Mouse (Mus musculus) embryo, embryonic 9.5 days (tissue): ENCODE data around the gene Bcl9.

Source experiments
- DNase-seq: peaks from one replicate; pipeline ENCODE4 v3.0.0-alpha.2; 2017; ENCODE audit errors: extremely low spot score

Bcl9 gene

DNA sequence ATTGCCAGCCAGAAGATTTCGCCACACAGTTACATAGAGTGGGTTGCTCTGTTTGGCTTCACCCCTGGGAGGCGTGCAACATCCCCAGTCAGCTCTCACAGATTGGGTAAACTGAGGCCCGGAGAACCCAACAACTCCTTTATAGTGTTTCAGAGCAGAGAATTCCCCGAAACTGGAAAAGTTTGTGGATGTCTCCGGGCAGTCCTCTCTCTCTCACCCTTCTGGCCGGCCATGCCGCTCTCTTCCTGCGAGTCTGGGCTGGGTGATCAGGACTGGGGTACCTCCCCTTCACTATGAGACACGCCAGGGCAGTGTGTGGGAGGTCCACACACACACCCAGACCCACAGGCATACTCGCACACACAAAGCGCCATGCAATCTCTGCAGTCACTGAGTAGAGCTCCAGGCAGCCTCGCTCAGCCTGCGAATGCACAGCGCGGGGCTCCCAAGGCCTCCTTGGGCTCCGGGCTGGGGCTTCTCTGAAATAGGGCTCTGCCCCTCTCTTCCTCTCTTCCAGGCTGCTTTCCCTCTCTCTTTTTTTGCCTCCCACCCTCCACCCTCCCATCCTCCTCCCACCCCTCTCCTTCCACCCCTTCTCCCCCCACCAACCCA, 670 bp downstream of the Bcl9 start:
- DNase-seq = peak; percentile 63

DNA sequence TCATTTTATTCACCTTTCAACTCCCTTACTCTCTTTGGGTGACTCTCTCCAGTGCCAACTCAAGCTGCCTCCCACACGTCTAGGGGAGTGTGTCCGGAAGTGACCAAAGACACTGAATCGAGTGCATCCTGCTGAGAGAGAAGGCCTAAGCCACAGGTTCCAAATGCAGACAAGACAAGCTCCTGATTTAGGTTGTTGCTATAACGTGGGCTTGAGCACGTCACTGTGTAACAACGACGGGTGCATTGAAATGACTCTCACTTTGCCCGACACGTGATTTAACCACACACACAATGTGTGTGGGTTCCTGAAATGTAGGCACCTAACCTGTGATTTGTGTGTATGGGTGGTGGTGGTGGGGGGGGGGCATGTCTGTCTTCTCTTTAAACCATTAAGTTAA, 3.4 kb downstream of the Bcl9 start:
- no peak for DNase-seq

DNA sequence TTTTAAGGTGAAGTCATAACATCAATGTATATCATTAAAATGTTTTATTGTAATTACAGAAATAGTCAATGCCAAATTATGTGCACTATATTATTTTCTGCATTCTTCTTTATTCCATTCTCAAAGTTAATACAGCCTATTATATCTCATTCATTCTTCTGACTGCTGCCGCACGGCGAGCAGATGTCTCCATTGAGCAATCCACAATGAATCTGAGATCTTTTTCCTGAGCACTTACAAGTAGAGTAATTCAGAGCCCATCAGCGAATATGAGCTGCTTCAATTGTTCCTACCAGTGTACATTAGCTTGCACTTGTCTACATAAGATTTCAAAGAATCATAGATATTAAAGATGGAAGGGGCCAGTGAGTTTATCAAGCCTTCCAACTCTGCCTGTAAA, 12.8 kb downstream of the Bcl9 start:
- DNase-seq = no peak

DNA sequence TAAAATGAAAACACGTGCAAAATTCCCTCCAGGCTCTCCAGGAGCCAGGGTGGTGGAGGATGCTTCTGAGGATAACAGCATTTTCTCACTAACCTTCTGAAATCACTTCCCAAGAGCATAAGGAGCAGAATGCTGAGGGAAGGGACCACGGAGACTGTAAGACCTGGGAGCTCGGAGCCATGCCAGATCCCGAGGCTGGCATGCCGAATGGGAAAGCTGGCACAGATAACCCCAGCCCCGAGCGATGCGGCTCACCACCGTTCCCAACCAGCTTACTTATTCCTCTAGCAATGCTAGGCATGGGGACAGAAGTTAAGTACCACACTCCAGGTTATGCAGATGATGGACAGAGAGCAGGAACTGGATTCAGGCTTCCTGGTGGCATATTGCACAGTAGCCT, 13.7 kb downstream of the Bcl9 start:
- DNase-seq = no peak

DNA sequence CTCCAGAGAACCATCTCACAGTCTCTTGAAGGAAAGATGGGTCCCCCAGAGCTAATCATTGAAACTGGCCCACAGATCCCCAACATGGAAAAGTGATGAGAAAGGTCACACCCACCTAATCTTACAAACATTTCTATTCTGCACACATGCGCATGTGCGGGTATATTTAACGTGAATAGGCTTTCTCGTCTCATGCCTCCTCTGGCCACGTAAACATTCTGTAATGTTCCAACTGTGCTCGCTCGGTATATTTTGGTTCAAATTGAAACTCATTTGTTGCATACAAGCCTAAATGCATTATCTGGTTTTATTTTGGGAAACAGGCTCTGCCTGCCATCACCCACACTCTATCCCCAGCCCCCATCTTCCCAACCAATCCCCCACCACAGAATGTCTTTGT, 16.3 kb downstream of the Bcl9 start:
- DNase-seq = no peak

DNA sequence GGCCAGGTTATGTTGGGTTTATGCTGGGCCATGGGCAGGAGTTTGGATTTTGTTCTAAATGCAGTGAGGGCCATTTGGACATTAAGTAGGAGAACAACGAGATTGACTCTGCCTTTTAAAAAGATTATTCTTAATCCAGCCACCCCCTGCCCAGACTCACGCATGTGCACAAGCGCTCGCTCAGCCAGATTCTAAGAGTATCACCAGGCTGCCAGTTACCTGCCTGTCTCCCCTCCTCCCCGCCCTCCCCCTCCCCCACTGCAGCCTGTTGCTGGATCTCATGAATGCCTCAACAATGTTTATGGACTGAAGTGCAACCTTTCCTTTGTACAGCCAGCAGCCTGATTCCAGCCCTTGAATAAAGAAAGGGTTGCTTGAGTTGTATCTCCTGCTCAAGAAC, 22.0 kb downstream of the Bcl9 start:
- DNase-seq = no peak

DNA sequence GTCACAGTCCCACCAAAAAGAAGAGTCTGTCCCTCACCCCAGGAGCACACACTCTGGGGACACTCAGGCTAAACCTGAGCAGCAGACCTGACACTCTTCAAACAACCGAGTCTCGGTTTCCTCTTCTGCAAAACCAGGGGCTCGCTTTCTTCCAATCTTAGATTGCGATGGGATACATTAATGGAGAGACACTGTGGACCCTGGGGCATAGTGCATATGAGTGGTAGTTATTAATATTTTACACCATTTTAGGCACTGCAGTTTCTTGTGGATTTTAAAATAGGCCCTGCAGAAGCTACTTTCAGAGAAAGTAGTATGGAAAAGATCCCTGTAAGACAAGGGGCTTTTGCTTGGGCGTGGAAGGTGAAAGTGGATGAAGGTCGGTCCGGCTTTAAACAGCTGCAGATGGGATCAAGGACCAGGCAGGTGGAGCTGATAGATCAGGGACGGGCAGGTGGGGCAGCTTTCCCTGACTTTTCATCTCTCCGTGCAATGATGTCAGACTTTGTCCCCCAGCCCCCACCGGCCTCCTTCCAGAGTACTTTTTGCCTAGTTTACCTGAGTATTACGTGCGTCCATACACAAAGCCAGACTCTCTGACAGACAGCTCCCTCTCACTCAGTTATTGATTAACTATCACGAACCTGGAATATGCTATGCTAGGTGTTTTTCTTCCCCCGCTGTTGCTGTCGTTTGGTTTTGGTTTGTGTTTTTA, 23.0 kb downstream of the Bcl9 start:
- no peak for DNase-seq

DNA sequence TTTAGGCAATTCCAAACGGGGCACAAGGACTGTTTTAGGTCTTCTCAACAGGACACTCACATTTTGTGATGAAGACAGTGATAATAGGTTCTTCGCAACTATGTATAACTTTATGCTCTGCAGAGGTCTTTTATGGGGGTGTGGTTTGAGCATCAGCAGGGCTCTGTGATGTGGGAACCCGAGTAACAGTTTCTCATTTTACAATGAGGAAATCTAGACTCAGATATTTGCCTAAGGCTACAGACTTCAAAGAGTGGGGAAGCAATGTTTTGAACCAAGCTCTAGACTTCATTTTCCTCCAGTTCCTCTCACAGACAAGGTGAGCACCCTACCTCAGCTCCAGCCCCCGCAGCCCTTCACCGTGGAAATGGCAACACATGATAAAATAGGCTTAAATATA, 23.8 kb downstream of the Bcl9 start:
- no peak for DNase-seq

DNA sequence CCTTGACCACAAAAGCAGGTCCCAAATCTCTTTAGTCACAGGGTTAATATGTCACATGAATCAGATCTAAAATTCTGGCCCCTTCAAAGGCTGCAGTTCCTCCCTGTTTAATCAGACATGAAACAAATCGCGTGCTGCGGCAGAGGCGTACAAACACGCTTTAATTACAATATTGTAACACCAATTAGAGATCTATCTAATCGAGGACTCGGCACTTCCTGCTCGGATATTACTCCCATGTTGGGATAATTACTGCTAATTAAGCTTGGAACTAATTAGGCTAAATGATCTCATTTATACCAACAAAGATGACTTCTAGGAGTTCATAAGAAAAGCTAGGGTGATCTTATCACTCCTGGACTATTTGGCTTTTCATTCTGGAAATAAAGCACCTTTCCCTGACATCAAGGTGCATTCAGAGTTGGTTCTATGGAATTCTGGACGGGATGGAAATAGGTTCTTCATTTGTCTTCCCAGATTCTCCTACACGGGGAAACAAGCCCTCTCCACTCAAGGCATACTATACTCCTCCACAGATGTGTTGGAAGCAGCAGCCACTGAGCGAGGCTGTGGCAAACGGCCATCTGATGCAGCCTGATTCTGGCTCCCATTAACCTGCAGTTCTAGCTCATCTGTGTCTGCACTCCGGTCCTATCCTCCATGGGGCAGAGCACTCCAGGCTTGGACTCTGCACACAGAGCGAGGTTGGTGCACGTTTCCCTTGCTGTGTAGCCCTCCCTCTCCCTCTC, 31.9 kb downstream of the Bcl9 start:
- DNase-seq = no peak

DNA sequence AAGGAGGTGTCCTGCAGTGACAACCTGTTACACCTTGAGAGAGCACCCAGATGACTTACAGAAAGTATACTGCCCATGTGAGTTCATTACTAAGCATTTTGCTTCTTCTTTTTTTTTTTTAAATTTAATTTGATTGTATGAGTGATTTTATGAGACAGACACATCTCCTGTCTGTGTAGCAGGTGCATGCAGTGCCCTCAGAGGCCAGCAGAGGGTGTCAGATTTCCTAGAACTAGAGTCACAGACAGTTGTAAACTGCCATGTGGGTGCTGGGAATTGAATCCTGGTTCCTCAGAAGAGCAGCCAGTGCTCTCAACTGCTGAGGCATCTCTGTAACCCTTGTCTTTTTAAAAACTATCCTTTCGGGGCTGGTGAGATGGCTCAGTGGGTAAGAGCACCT, 35.5 kb downstream of the Bcl9 start:
- no peak for DNase-seq

DNA sequence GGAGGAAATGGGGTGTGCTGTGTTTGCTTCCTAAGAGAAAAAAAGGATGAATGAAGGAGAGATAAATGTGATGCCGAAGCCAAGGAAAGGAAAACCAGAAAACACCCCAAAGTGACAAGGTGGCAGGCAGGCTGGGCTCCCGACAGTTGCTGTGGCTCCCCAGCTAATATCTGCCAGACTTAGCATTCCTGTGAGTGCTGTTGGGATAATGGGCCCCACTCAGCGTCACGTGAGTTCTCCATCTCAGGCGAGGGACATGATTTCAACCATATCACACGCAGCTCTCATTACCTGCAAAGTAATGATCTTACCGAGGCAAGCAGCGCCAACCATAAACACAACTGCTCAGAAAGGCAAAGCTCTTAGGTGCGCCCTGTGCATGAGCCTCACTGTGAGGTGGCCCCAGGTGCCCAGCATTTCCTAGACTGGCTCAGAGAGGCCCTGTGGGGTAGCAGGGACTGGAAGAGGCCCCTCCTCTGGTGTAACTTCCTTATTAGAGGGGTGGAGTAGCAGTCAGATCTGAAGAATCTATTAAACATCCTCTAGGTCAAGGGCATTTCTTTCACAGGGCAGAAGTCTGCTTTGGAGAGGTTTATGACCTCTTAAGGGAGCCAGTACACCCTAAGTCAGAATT, 41.9 kb downstream of the Bcl9 start:
- no peak for DNase-seq

DNA sequence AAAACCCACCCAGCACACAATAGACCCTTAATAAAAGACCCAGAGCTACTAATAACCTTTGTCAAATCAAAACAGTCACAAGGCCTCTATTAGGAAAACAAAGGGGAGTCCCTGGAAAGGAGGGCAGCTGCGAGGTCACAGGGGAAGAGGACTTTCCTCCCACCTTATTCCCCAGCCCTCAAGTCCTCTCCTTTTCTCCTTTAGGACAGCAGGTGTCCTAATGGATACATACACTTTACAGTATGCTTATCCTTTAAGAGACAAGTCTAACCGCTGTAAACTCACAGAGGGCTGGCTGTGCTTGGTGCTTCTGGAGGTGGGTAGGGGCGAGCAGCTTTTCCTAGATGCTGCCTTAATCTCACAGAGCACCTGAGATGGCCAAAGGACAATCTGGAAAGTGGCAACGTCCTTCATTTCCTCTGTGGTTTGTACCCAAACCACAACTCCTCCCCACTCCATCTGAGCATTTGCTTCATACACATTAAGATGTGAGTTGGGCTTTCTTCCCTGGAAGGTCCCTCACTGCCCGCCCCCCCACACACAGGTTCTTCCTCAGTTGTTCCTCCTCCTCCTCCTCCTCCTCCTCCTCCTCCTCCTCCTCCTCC, 42.8 kb downstream of the Bcl9 start:
- no peak for DNase-seq

DNA sequence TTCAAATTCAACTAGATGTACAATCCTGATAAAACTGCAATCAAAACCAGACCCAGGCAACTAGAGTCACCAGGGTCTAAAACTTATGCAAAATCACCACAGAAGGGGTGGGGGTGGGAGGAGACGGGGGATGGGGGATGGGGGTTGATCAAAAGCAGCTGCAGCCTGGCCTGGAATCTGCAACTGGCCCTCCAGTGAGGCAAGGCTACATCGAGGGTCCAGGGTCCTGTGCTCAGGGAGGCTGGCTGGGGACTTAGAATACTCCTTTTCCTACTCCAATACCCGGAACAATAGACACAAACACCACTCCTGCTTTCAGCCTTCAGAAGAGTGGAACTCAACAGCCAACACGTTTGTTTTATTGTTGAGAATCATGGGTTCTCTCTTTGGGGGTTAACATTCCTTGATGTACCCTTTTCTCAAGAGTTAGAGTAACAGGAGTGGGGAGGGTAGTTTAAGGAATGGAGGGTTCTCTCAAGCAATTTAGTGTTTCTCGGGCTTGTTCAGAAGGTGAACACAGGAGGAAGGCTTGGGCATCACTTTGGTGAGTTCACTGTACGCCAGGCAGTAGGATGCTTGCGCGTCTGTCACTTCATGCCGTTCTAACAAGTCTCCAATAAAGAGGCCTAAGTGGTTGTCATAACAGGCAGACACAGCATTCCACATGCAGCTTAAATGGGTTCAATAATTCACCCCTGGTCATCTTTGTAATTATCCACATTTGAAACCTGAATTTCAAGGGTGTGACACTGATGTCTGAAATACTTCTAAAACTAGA, 43.7 kb downstream of the Bcl9 start:
- peak; percentile 57 for DNase-seq

DNA sequence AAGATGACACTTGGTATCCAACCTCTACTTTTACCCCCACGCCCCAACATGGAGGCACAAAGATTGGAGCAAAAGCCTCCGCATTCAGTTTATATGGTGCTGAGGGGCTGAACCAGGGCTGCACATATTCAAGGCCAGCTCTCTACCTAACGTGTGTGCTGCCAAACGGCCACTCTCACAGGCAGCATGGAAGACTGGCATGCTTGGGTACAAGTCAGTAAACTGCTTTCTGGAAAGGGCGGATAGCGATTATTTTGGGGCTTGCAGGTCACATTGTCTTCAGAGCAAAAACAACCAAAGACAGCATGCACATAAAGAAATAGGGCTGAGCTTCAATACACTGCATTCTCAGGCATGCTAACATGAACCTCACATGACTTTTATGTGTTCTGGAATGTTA, 44.8 kb downstream of the Bcl9 start:
- DNase-seq = no peak

DNA sequence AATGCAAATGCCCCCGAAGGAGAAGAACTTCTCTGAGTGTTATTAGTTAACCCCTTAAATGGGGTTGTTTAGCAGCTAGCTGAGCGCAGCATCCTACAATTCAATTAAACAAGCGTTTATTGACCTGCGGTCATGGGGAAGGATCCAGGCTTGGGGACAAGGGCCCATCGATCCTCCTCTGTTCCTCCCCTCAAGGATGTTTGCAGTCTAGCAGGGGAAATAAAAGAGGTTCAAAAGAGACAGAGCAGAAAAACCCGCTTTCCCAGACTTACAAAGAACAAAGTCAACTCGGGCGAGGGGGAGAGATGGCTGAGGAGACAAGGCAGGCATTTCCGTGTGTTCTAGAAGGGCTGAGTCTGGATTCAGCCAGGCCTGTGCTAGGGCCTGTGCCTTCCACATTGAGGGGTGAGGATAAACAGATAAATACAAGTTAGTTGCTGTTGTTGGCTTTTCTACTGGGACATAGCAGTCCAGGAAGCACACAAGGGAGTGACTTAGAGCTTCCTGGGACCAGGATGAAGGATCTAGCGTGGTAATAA, 55.0 kb downstream of the Bcl9 start:
- no peak for DNase-seq

DNA sequence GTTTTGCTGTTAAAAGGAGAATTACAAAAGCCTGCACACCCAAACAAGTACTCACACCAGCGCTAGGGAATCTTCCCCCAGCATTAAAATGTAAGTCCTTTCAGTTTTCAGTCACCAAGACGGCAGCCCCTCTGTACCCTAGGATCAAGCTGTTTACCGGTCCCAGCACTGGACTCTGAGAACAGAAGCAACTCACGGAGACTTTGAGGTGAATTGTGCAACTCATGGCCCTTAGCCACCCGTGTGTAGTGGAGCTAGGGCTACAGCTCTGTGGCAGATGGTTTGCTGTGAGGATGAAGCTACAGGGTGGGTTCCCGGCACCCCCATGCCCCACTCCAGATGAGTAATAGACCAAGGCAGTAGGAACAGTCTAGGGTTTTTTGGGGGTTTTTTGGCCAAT, 55.9 kb downstream of the Bcl9 start:
- DNase-seq = no peak

DNA sequence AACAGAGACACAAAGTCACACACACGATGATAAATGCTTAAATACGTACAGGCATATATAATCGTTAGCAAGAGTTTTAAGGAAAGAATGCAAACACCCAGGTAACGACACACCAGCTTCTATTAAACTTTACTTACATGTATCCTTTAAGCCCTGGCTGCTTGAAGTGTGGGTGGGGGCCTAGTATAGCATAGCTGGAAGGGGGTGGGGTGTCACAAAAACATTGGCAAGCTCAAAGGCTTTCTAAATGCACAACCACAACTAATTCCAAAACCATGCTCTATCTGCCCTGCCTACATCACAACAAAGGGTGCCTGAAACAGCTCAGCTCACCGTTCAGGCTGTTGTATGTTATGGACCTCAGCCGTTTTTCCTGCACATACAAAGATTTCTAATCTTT, 57.9 kb downstream of the Bcl9 start:
- no peak for DNase-seq

DNA sequence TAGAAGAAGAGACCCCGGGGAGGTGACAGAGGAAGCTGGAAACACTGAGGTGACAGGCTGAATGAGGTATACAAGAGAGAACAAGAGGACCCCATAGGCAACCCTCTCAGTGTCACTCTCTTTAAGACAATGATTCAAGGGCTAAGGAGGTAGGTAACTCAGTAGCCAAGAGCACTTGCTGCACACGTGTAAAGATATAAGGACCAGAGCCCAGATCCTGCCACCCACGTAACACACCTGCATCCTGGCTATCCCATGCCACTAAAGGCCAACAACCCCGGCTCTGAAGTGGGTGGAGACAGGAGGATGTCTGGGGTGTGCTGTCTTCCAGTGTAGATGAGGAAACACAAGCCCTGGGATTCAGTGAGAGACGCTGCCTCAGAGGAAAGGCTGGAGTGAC, 58.4 kb downstream of the Bcl9 start:
- DNase-seq = no peak

DNA sequence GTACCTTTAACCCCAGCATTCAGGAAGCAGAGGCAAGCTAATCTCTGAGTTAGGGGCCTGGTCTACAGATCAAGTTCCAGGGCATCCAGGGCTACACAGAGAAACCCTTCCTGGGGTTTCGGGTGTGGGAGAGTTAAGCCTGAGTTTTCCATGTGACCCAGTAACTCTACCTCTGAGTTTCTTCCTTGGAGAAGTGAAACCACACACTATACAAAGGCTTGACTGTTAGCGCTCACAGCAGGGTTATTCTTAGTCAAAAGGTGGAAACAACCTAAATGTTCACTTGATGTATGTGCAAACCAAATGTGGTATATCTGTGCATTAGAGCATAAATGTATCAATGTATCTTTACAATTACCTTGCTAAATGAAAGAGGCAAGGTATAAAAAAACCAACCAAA, 59.2 kb downstream of the Bcl9 start:
- no peak for DNase-seq

DNA sequence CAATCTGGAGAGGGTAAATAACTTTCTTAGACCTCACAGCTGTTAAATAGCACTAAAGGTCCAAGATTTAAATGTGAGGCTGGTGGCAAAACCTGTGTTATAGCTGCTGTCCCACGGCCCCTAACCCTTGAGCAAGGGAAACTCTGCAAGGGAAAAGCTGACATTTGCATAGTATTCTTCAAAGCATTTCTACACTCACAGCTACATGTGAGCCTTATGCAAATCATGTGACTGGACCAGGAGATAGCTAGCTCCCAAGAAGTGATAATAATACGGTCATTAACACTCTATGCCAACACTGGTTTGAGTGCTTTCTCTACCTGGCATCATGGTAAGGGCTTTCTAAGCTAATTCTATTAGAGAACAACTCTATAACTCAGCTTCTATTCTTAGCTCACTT, 60.3 kb downstream of the Bcl9 start:
- DNase-seq = no peak

DNA sequence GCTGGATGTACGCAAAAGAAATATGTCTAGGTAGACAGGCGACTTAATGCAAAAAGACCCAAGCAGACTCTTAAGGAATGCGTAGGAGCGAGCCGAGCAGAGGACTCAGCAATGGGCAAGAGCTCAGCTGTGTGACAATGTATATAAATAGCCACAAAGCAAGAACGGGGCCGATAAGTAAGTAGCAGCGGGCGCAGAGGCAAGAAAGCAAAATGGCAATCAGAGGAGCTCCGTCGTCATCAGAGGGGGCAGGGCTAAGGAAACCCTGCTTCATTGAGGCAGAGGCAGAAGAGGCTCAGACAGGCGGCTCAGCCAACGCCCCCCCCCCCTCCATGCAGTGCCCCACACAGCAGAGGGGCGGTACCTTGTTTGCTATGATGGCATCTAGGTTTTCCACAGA, 62.9 kb downstream of the Bcl9 start:
- no peak for DNase-seq
